In the genomic region with DNA sequence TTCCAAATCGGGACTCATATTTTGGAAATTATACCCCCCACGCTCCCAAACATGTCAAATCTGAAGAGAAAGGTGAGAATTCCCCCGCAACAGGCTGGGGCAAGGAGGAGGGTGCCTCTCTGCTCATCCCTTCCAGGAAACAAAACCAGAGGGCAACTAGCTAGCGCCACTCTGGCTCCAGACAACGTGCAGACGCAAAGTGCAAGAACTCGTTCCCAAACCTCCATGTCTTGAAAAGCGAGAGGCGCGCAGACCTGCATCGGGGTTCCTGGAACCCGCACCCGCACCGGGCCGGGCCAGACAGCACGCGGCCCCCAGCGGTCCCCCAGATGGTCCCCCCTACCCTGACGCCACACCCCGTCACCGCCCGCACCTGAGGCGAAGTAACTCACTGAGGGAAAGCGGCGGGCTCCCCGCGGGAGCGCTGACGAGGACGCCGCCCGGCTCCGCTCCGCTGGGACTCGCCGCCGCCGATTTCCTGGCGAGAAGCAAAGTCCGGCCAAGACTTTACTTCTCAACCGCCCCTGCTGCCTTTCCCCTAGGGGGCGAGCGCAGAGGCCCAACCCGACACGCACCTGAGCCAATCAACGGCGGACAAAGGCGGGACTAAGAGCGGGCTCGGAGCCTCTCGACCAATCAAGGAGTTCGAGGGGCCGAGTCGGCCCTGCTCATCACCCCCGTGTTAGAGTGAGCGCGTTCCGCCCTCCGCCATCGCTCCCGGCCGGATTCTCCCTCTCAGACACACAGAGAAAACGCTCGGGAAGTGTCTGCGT, we compare ENCODE assay signal across 8 mouse cellular contexts. TPM values are rescaled to one million over a fixed set of nuclear protein-coding genes. Genes with fewer than 3 reads are reported as not detected.
DNase-seq lines count a peak whose midpoint lies in the region; ATAC-seq lines count a peak whose summit lies in the region.

A gene (minus strand): TSS at position 561 of the 773 bp plus-strand sequence.

- peak; percentile 87 for ATAC-seq in inflammation-experienced regulatory T-cells, adult 6 months
- ATAC-seq in megakaryocyte-erythroid progenitor cell, adult 5-6 weeks (replicated peaks; ENCODE audit: low FRiP score, low TSS enrichment, poor library complexity, severe bottlenecking), result peak; percentile 94

- intact Hi-C loops in gastrocnemius, postnatal 14 days (cut with DNase I; ENCODE audit: low total_unique reads), result no loop called here
- intact Hi-C loops in left cerebral cortex, postnatal 10 days (cut with DNase I), result loop anchor here (5.0 kb wide), 1 partner anchor 94 kb away; no protein-coding TSS in a partner anchor

- peak; percentile 99 for DNase-seq in adrenal gland, adult (ENCODE audit: inconsistent age in 2 of 2, low spot score in 1 of 2)
- peak; percentile 99 for DNase-seq in embryo, embryonic 10.5 days (ENCODE audit: low spot score)
- peak; percentile 97 for DNase-seq in gastrocnemius, postnatal 14 days
- DNase-seq in left cerebral cortex, postnatal 10 days (ENCODE audit: extremely low spot score in 1 of 2, low spot score in 2 of 2), result peak; percentile 98
- peak; percentile 99 for DNase-seq in right cerebral cortex, postnatal 25 days
- peak; percentile 98 for DNase-seq in urinary bladder, postnatal 4 days (ENCODE audit: low spot score in 2 of 2)

RNA-seq across cellular contexts. Expression of the gene that starts here (rescaled TPM):
- 1 to 10 TPM; 5.6 to 5.9 TPM for total RNA-seq in gastrocnemius, postnatal 14 days (2021)
- 10 to 100 TPM; 21.4 to 30.5 (median 28.0) TPM for polyA plus RNA-seq in inflammation-experienced regulatory T-cells, adult 6 months (2017; shearing (Covaris generic))
- total RNA-seq in left cerebral cortex, postnatal 10 days (2021), result 1 to 10 TPM; 5.6 to 6.2 TPM
- 7.2 and 7.6 TPM in 2 replicates for total RNA-seq in megakaryocyte-erythroid progenitor cell, adult 5-6 weeks (2014; fragmentation: Nextera tagmentation)
- 3.3 and 7.9 TPM in 2 replicates for total RNA-seq in megakaryocyte-erythroid progenitor cell, adult 5-6 weeks (2017)

Comparison
In these comparisons a context has a peak if more than half of its experiments do, and no peak if none do; other contexts are left out.
1. Peak in every context shown above with its lines: DNase-seq and ATAC-seq.